Mouse (Mus musculus) MEL (cell line): ENCODE data around the gene Senp7. TPM values are rescaled to one million over a fixed set of nuclear protein-coding genes. Genes with fewer than 3 reads are reported as not detected.
"Not testable (repeated sequence)": the region's sequence is repeated elsewhere in the genome, so short reads cannot be mapped to it uniquely, and the experiment has no call there.

Experiments used
- DNase-seq: peaks from one replicate; pipeline ENCODE4 v3.0.0; 2011; ENCODE audit warnings: low read depth, low spot score
- H3K27ac ChIP-seq: 2 replicates; pipeline ENCODE4 v1.5.1; 2012; ENCODE audit warnings: low read depth, mild to moderate bottlenecking, control low read depth, low read length, moderate library complexity; ENCODE audit not compliant: control insufficient read depth
- H3K27me3 ChIP-seq, 2 experiments: fragments of 150-350 bp in 1 of 2; sonication (generic) in 1 of 2; 2 replicates each; pipeline ENCODE4 v1.6.1; 2012; ENCODE audit warnings: low read length in 2 of 2, mild to moderate bottlenecking in 2 of 2, improper control_type of control experiment in 1 of 2, moderate library complexity in 1 of 2; ENCODE audit not compliant: insufficient read depth in 2 of 2, control insufficient read depth in 1 of 2
- H3K36me3 ChIP-seq, 2 experiments: 2 replicates each; pipeline ENCODE4 v1.6.1; 2012 to 2014; ENCODE audit warnings: low read length in 2 of 2, improper control_type of control experiment in 1 of 2, inconsistent platforms in 1 of 2, mild to moderate bottlenecking in 1 of 2; ENCODE audit not compliant: insufficient read depth in 2 of 2, control insufficient read depth in 1 of 2
- H3K4me1 ChIP-seq, 2 experiments: fragments of 150-350 bp in 1 of 2; sonication (generic) in 1 of 2; 2 replicates each; pipeline ENCODE4 v1.6.1; 2012; ENCODE audit warnings: low read length in 2 of 2, improper control_type of control experiment in 1 of 2, mild to moderate bottlenecking in 1 of 2; ENCODE audit not compliant: insufficient read depth in 2 of 2, control insufficient read depth in 1 of 2
- H3K4me3 ChIP-seq, 2 experiments: fragments of 150-350 bp in 1 of 2; sonication (generic) in 1 of 2; 2 replicates each; pipeline ENCODE4 v1.5.1; 2012; ENCODE audit warnings: low read depth in 2 of 2, low read length in 2 of 2, mild to moderate bottlenecking in 2 of 2, moderate library complexity in 2 of 2, control low read depth in 1 of 2, improper control_type of control experiment in 1 of 2; ENCODE audit not compliant: control insufficient read depth in 1 of 2, insufficient read depth in 1 of 2
- H3K79me2 ChIP-seq: 2 replicates; pipeline ENCODE4 v1.6.1; 2012; ENCODE audit warnings: mild to moderate bottlenecking, low read length, moderate library complexity; ENCODE audit not compliant: control insufficient read depth, poor library complexity, insufficient read depth
- H3K9ac ChIP-seq: 2 replicates; pipeline ENCODE4 v1.6.1; 2012; ENCODE audit warnings: low read depth, mild to moderate bottlenecking, control low read depth, low read length, moderate library complexity; ENCODE audit not compliant: control insufficient read depth, poor library complexity, severe bottlenecking
- H3K9me3 ChIP-seq: fragments of 150-350 bp; sonication (generic); replicated peaks from 2 replicates; pipeline ENCODE4 v1.6.1; 2012; ENCODE audit warnings: mild to moderate bottlenecking, low read length, improper control_type of control experiment, moderate library complexity; ENCODE audit not compliant: insufficient read depth
- CHD1 ChIP-seq: IDR thresholded peaks from 2 replicates; pipeline ENCODE4 v1.6.1; 2012; ENCODE audit warnings: low read depth, mild to moderate bottlenecking, inconsistent platforms, low read length, improper control_type of control experiment
- CTCF ChIP-seq, 3 experiments: IDR thresholded peaks in 2 of 3; conservative IDR thresholded peaks in 1 of 3; 2 replicates each; pipeline ENCODE4 v1.5.1; 2011 to 2012; ENCODE audit warnings: low read length in 3 of 3, low read depth in 2 of 3, mild to moderate bottlenecking in 2 of 3, improper control_type of control experiment in 1 of 3, inconsistent platforms in 1 of 3, mixed read lengths in 1 of 3, moderate library complexity in 1 of 3; ENCODE audit not compliant: control insufficient read depth in 1 of 3, insufficient read depth in 1 of 3, poor library complexity in 1 of 3, severe bottlenecking in 1 of 3
- E2F4 ChIP-seq: IDR thresholded peaks from 2 replicates; pipeline ENCODE4 v1.6.1; 2011; ENCODE audit warnings: low read depth, low read length, improper control_type of control experiment, borderline replicate concordance
- ETS1 ChIP-seq: IDR thresholded peaks from 2 replicates; pipeline ENCODE4 v1.6.1; 2012; ENCODE audit warnings: low read depth, mild to moderate bottlenecking, inconsistent platforms, low read length, improper control_type of control experiment, moderate library complexity
- GATA1 ChIP-seq: IDR thresholded peaks from 2 replicates; pipeline ENCODE4 v1.6.1; 2011; ENCODE audit warnings: low read depth, low read length, improper control_type of control experiment
- JUND ChIP-seq: IDR thresholded peaks from 2 replicates; pipeline ENCODE4 v1.6.1; 2011; ENCODE audit warnings: low read depth, mild to moderate bottlenecking, improper control_type of control experiment, low read length
- MAFK ChIP-seq: IDR thresholded peaks from 2 replicates; pipeline ENCODE4 v1.6.1; 2011; ENCODE audit warnings: low read depth, mild to moderate bottlenecking, low read length, improper control_type of control experiment, borderline replicate concordance
- MAX ChIP-seq: IDR thresholded peaks from 2 replicates; pipeline ENCODE4 v1.6.1; 2011; ENCODE audit warnings: low read length, improper control_type of control experiment
- MAZ ChIP-seq: IDR thresholded peaks from 2 replicates; pipeline ENCODE4 v1.6.1; 2012; ENCODE audit warnings: low read depth, mild to moderate bottlenecking, inconsistent platforms, low read length, improper control_type of control experiment
- MYB ChIP-seq: IDR thresholded peaks from 2 replicates; pipeline ENCODE4 v1.6.1; 2011; ENCODE audit warnings: mild to moderate bottlenecking, low read depth, low read length, improper control_type of control experiment
- NRF1 ChIP-seq: IDR thresholded peaks from 2 replicates; pipeline ENCODE4 v1.6.1; 2014; ENCODE audit warnings: low read depth, mild to moderate bottlenecking, inconsistent platforms, low read length, improper control_type of control experiment, moderate library complexity; ENCODE audit not compliant: poor library complexity, insufficient read depth, severe bottlenecking
- POLR2A ChIP-seq, 2 experiments: IDR thresholded peaks; 2 replicates each; pipeline ENCODE4 v1.6.1; 2011 to 2012; ENCODE audit warnings: low read length in 2 of 2, mild to moderate bottlenecking in 2 of 2, control low read depth in 1 of 2, improper control_type of control experiment in 1 of 2, low read depth in 1 of 2, moderate library complexity in 1 of 2; ENCODE audit not compliant: control insufficient read depth in 1 of 2, insufficient read depth in 1 of 2, poor library complexity in 1 of 2
- POLR2AphosphoS2 ChIP-seq: IDR thresholded peaks from 2 replicates; pipeline ENCODE4 v1.6.1; 2011; ENCODE audit warnings: low read length, improper control_type of control experiment
- RAD21 ChIP-seq: IDR thresholded peaks from 2 replicates; pipeline ENCODE4 v1.6.1; 2011; ENCODE audit warnings: mild to moderate bottlenecking, low read depth, low read length, improper control_type of control experiment
- TBP ChIP-seq: IDR thresholded peaks from 2 replicates; pipeline ENCODE4 v1.8.0; 2011; ENCODE audit warnings: low read depth, low read length, improper control_type of control experiment
- TCF12 ChIP-seq: IDR thresholded peaks from 2 replicates; pipeline ENCODE4 v1.6.1; 2014; ENCODE audit warnings: low read depth, mild to moderate bottlenecking, inconsistent platforms, low read length, improper control_type of control experiment, moderate library complexity
- UBTF ChIP-seq: IDR thresholded peaks from 2 replicates; pipeline ENCODE4 v1.6.1; 2012; ENCODE audit warnings: low read depth, mild to moderate bottlenecking, inconsistent platforms, low read length, improper control_type of control experiment, moderate library complexity, borderline replicate concordance; ENCODE audit not compliant: insufficient read depth
- USF2 ChIP-seq, 2 experiments: IDR thresholded peaks; 2 replicates each; pipeline ENCODE4 v1.6.1; 2011 to 2012; ENCODE audit warnings: improper control_type of control experiment in 2 of 2, low read length in 2 of 2, borderline replicate concordance in 1 of 2, inconsistent platforms in 1 of 2, low read depth in 1 of 2, mild to moderate bottlenecking in 1 of 2; ENCODE audit not compliant: insufficient read depth in 1 of 2
- ZKSCAN1 ChIP-seq: IDR thresholded peaks from 2 replicates; pipeline ENCODE4 v1.6.1; 2012; ENCODE audit warnings: low read depth, mild to moderate bottlenecking, inconsistent platforms, low read length, improper control_type of control experiment, moderate library complexity
- polyA plus RNA-seq, 2 experiments: library from polyadenylated mRNA; stranded (reverse) in 1 of 2; unstranded in 1 of 2; fragments of >175 nt in 1 of 2; fragments of >200 nt in 1 of 2; gene quantifications; 2 replicates each; pipeline versions ENCODE4 v1.2.1 to v1.2.4; 2012; ENCODE audit warnings: low replicate concordance in 2 of 2, low read depth in 1 of 2; ENCODE audit not compliant: insufficient read length in 2 of 2, insufficient read depth in 1 of 2, missing spikeins in 1 of 2
- total RNA-seq: library from RNA; depleted of rRNA; stranded (reverse); fragments of 300-350 nt; gene quantifications from 2 replicates; pipeline ENCODE4 v1.2.3, GENCODE M21; 2012

The Senp7 gene
- total and polyA plus RNA-seq, 3 experiments = 7.7 to 15.0 TPM; not detected in 1

DNA sequence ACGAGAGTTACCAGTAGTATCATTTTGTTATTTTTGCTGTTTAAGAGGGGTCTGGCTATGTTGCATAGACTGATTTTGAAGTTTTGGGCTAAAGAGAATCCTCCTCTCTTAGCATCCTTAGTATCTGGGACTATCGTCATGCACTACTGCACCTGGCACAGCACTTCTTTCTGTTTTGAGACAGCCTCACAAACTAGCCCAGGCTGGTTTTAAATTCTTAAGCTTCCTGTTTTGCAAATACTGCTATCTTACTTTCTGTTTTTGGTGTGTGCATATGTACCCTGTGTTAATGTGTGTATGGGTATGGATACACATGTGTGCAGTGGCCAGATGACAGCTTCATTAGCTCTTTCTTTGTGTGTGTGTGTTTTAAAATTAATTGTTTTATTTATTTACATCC is 42.2 kb downstream of the Senp7 start:
- Histone ChIP-seq H3K27me3 (no peaks in the 10 kb centered on the region), H3K4me1 (no peaks in the 10 kb centered on the region)
- peak; percentile 30 for DNase-seq
- TF ChIP-seq TCF12 = no peak
- TF ChIP-seq POLR2A (IDR thresholded peaks at IDR 0.05; ENCODE audit: control insufficient read depth in 1 of 2, insufficient read depth in 1 of 2, low read depth in 1 of 2, low read length in 2 of 2, poor library complexity in 1 of 2) = no peak
- TF ChIP-seq POLR2AphosphoS2 = no peak
- TF ChIP-seq RAD21 = no peak
- TF ChIP-seq, all 39 proteins: peak for 0
- Histone ChIP-seq H3K36me3 (peaks cover 0 to 2% of the 10 kb centered on the region in 2 experiments; a peak in 2 of 4 replicates), H3K27ac (no peak overlapping the region), H3K9me3 (no peaks in the 10 kb centered on the region), H3K9ac (no peak overlapping the region), H3K79me2 (no peaks in the 10 kb centered on the region), H3K4me3 (no peak overlapping the region)

- H3K27me3 ChIP-seq, H3K79me2 ChIP-seq, H3K4me1 ChIP-seq, H3K4me3 ChIP-seq, H3K9me3 ChIP-seq, H3K9ac ChIP-seq: not testable (repeated sequence)
- peaks cover 4 to 13% of the 10 kb centered on the region in 2 experiments for H3K36me3 ChIP-seq
- peak overlapping the region; percentile 16; the same call in 1 of the 2 replicates for H3K27ac ChIP-seq
- DNase-seq = peak; percentile 28
- TF ChIP-seq MAFK = peak; percentile 74
Measured at GRCm38 (mm10) chr16:56096401-56097018, 48.4 kb downstream of the Senp7 start.

GRCm38 (mm10) chr16:56115706-56116105 is 67.6 kb downstream of the Senp7 start:
- Histone ChIP-seq H3K27me3 (no peaks in the 10 kb centered on the region), H3K27ac (no peak overlapping the region), H3K36me3 (peaks cover 0 to 2% of the 10 kb centered on the region in 2 experiments; a peak in 3 of 4 replicates), H3K4me3 (no peak overlapping the region), H3K4me1 (no peaks in the 10 kb centered on the region), H3K9ac (no peak overlapping the region), H3K9me3 (no peaks in the 10 kb centered on the region), H3K79me2 (no peaks in the 10 kb centered on the region)
- DNase-seq = no peak
- TF ChIP-seq E2F4 (no peak), UBTF (no peak), POLR2A (IDR thresholded peaks at IDR 0.05; ENCODE audit: control insufficient read depth in 1 of 2, insufficient read depth in 1 of 2, low read depth in 1 of 2, low read length in 2 of 2, poor library complexity in 1 of 2) (no peak), GATA1 (no peak), MAFK (no peak), MYB (no peak), MAX (no peak), USF2 (IDR thresholded peaks at IDR 0.05; ENCODE audit: borderline replicate concordance in 1 of 2, insufficient read depth in 1 of 2, low read depth in 1 of 2, low read length in 2 of 2) (no peak), ZKSCAN1 (no peak), CTCF (IDR thresholded peaks at IDR 0.05 in 2 of 3, conservative IDR thresholded peaks at IDR 0.05 in 1 of 3; ENCODE audit: control insufficient read depth in 1 of 3, insufficient read depth in 1 of 3, low read depth in 2 of 3, low read length in 3 of 3, poor library complexity in 1 of 3, severe bottlenecking in 1 of 3) (no peak), MAZ (no peak), ETS1 (no peak), JUND (no peak), TBP (no peak), CHD1 (no peak), NRF1 (no peak)
